Mouse (Mus musculus) CD4-positive helper T cell, adult 2 months (primary cell): ENCODE results near the gene Csgalnact2.

Experiments
- DNase-seq: peaks from one replicate; pipeline ENCODE4 v3.0.0-alpha.2; 2012; ENCODE audit warnings: low read depth, missing footprints, low spot score

Csgalnact2 gene

GRCm38 (mm10) chr6:118137148-118137547, 1.8 kb downstream of the Csgalnact2 start:
- DNase-seq, result no peak

- DNase-seq, result no peak
Measured at GRCm38 (mm10) chr6:118134461-118134860, 4.5 kb downstream of the Csgalnact2 start.

- DNase-seq, result no peak
Measured at GRCm38 (mm10) chr6:118130022-118130421, 8.9 kb downstream of the Csgalnact2 start.

GRCm38 (mm10) chr6:118127827-118128487, 11.0 kb downstream of the Csgalnact2 start:
- no peak for DNase-seq

- DNase-seq, result no peak
Measured at GRCm38 (mm10) chr6:118127198-118127597, 11.7 kb downstream of the Csgalnact2 start.

GRCm38 (mm10) chr6:118126577-118126976, 12.4 kb downstream of the Csgalnact2 start:
- no peak for DNase-seq

GRCm38 (mm10) chr6:118122767-118123166, 16.2 kb downstream of the Csgalnact2 start:
- DNase-seq, result no peak

GRCm38 (mm10) chr6:118111810-118112209, 27.1 kb downstream of the Csgalnact2 start:
- no peak for DNase-seq

GRCm38 (mm10) chr6:118099311-118099802, 39.6 kb downstream of the Csgalnact2 start:
- no peak for DNase-seq

GRCm38 (mm10) chr6:118097765-118098365, 41.1 kb downstream of the Csgalnact2 start:
- no peak for DNase-seq

GRCm38 (mm10) chr6:118090827-118091226, 48.1 kb downstream of the Csgalnact2 start:
- DNase-seq, result no peak

GRCm38 (mm10) chr6:118088750-118089440, 50.0 kb downstream of the Csgalnact2 start:
- DNase-seq, result no peak

GRCm38 (mm10) chr6:118087955-118088354, 51.0 kb downstream of the Csgalnact2 start:
- DNase-seq, result no peak

- DNase-seq, result no peak
Measured at GRCm38 (mm10) chr6:118084596-118084995, 54.3 kb downstream of the Csgalnact2 start.

- no peak for DNase-seq
Measured at GRCm38 (mm10) chr6:118083608-118084007, 55.3 kb downstream of the Csgalnact2 start.

GRCm38 (mm10) chr6:118082384-118082783, 56.6 kb downstream of the Csgalnact2 start:
- DNase-seq, result no peak

- no peak for DNase-seq
Measured at GRCm38 (mm10) chr6:118080711-118081110, 58.2 kb downstream of the Csgalnact2 start.

- DNase-seq, result no peak
Measured at GRCm38 (mm10) chr6:118079762-118080465, 59.0 kb downstream of the Csgalnact2 start.

GRCm38 (mm10) chr6:118079292-118079691, 59.6 kb downstream of the Csgalnact2 start:
- DNase-seq, result no peak

- DNase-seq, result no peak
Measured at GRCm38 (mm10) chr6:118078751-118079150, 60.2 kb downstream of the Csgalnact2 start.

- DNase-seq, result no peak
Measured at GRCm38 (mm10) chr6:118077421-118077820, 61.5 kb downstream of the Csgalnact2 start.

- no peak for DNase-seq
Measured at GRCm38 (mm10) chr6:118076748-118077147, 62.2 kb downstream of the Csgalnact2 start.
